Mouse (Mus musculus) embryonic facial prominence, embryonic 11.5 days (tissue): ENCODE measurements around the gene Rtn1. TPM values are rescaled to one million over a fixed set of nuclear protein-coding genes. Genes with fewer than 3 reads are reported as not detected.

Source experiments
- ATAC-seq: fragments of 200-750 bp; cut with Nextera tagmentation; replicated peaks from 2 replicates; pipeline ENCODE4 v1.8.0; 2017; ENCODE audit warnings: low read depth; ENCODE audit not compliant: insufficient number of reproducible peaks, low FRiP score, low TSS enrichment
- DNase-seq: peaks from one replicate; pipeline ENCODE4 v3.0.0-alpha.2; 2015; ENCODE audit warnings: low spot score
- H3K27ac ChIP-seq: fragments of 300-500 bp; sonication (generic); replicated peaks from 2 replicates; pipeline ENCODE4 v1.5.1; 2014; ENCODE audit warnings: mild to moderate bottlenecking, low read depth, low read length, control low read depth
- H3K27me3 ChIP-seq: fragments of 300-500 bp; sonication (generic); 2 replicates; pipeline ENCODE4 v1.6.1; 2014; ENCODE audit warnings: mild to moderate bottlenecking, low read length, moderate library complexity, mixed read lengths; ENCODE audit not compliant: control insufficient read depth, insufficient read depth
- H3K36me3 ChIP-seq: fragments of 300-500 bp; sonication (generic); replicated peaks from 2 replicates; pipeline ENCODE4 v1.6.1; 2014; ENCODE audit warnings: low read depth, mild to moderate bottlenecking, low read length, moderate library complexity, mixed read lengths; ENCODE audit not compliant: control insufficient read depth, insufficient read depth
- H3K4me1 ChIP-seq: fragments of 300-500 bp; sonication (generic); 2 replicates; pipeline ENCODE4 v1.6.1; 2014; ENCODE audit warnings: low read length, mixed read lengths; ENCODE audit not compliant: control insufficient read depth, insufficient read depth
- H3K4me2 ChIP-seq: fragments of 300-500 bp; sonication (generic); 2 replicates; pipeline ENCODE4 v1.6.1; 2014; ENCODE audit warnings: low read depth, mild to moderate bottlenecking, control low read depth, low read length, moderate library complexity
- H3K4me3 ChIP-seq: fragments of 300-500 bp; sonication (generic); 2 replicates; pipeline ENCODE4 v1.5.1; 2014; ENCODE audit warnings: low read depth, low read length, control low read depth
- H3K9ac ChIP-seq: fragments of 300-500 bp; sonication (generic); replicated peaks from 2 replicates; pipeline ENCODE4 v1.6.1; 2014; ENCODE audit warnings: mild to moderate bottlenecking, control low read depth, low read length
- H3K9me3 ChIP-seq: fragments of 300-500 bp; sonication (generic); replicated peaks from 2 replicates; pipeline ENCODE4 v1.6.1; 2016; ENCODE audit warnings: mild to moderate bottlenecking, low read length, inconsistent platforms, mixed read lengths; ENCODE audit not compliant: control insufficient read depth
- WGBS: fragments of 180-500 bp; shearing (Covaris S2); extraction: QIAGEN DNeasy Blood & Tissue Kit; methylation state at CpG from one replicate; pipeline ENCODE4 v1.1.7; 2014; 5-methylcytosine and 5-hydroxymethylcytosine counted together
- polyA plus RNA-seq: library from polyadenylated mRNA; unstranded; fragments of >200 nt; fragmentation: Nextera tagmentation; extraction: Ambion mirVana; gene quantifications from 2 replicates; pipeline ENCODE4 v1.2.1, GENCODE M21; 2014

Gene Rtn1
- polyA plus RNA-seq: 79.0 and 110 TPM in 2 replicates

- peak within 1 kb of the TSS; percentile 99 for H3K4me2 ChIP-seq
- peak within 1 kb of the TSS; percentile 69 for H3K9ac ChIP-seq
- no peaks in the 10 kb centered on the region for H3K9me3 ChIP-seq
- H3K4me3 ChIP-seq: peak within 1 kb of the TSS; percentile 69
- no peak within 1 kb of the TSS for H3K27ac ChIP-seq
- H3K36me3 ChIP-seq: no peaks in the 10 kb centered on the region
- 27% methylated on average over 6 of the region's 6 CpGs for WGBS
- 0 out of 2 replicates have a peak, but pooled peaks have one; percentile 39 for ATAC-seq
- DNase-seq: no peak
- H3K27me3 ChIP-seq: peaks cover 16% of the 10 kb centered on the region
- H3K4me1 ChIP-seq: peaks cover 2% of the 10 kb centered on the region
These were observed at the start of gene Rtn1 for GRCm38 (mm10) chr12:72408954-72409353. TSS of gene Rtn1 (minus strand) at chr12:72409054.

GRCm38 (mm10) chr12:72453941-72454340 is 45.1 kb upstream of the Rtn1 start:
- no peaks in the 10 kb centered on the region for H3K4me1 ChIP-seq
- H3K36me3 ChIP-seq: no peaks in the 10 kb centered on the region
- no peaks in the 10 kb centered on the region for H3K9me3 ChIP-seq
- 81% methylated on average over 17 of the region's 17 CpGs for WGBS
- DNase-seq (no peak), ATAC-seq (no peak)
- H3K4me2 ChIP-seq: no peak overlapping the region
- no peak overlapping the region for H3K9ac ChIP-seq
- no peaks in the 10 kb centered on the region for H3K27me3 ChIP-seq
- H3K27ac ChIP-seq: no peak overlapping the region
- no peak overlapping the region for H3K4me3 ChIP-seq

GRCm38 (mm10) chr12:72441839-72442576 is 33.2 kb upstream of the Rtn1 start, which contains the start of gene Lrrc9:
TSS of gene Lrrc9 (plus strand) at chr12:72441866.
- DNase-seq (peak; percentile 90), ATAC-seq (peak; percentile 91)
- Histone ChIP-seq H3K9me3 (no peaks in the 10 kb centered on the region), H3K4me1 (no peaks in the 10 kb centered on the region), H3K36me3 (no peaks in the 10 kb centered on the region), H3K4me3 (peak within 1 kb of the TSS; percentile 39), H3K4me2 (peak within 1 kb of the TSS; percentile 70), H3K9ac (peak within 1 kb of the TSS; percentile 61), H3K27me3 (no peaks in the 10 kb centered on the region), H3K27ac (no peak within 1 kb of the TSS)
- under 1% methylated on average over 31 of the region's 31 CpGs for WGBS

- Histone ChIP-seq H3K4me2 (no peak overlapping the region), H3K4me1 (no peaks in the 10 kb centered on the region), H3K27me3 (no peaks in the 10 kb centered on the region), H3K36me3 (no peaks in the 10 kb centered on the region), H3K9me3 (no peaks in the 10 kb centered on the region), H3K9ac (no peak overlapping the region), H3K4me3 (no peak overlapping the region), H3K27ac (no peak overlapping the region)
- 80% methylated on average over 6 of the region's 6 CpGs for WGBS
- no peak for DNase-seq
- ATAC-seq: no peak
These were observed 30.2 kb upstream of the Rtn1 start for GRCm38 (mm10) chr12:72438961-72439480.

- 75% methylated on average over 10 of the region's 10 CpGs for WGBS
- no peaks in the 10 kb centered on the region for H3K4me1 ChIP-seq
- DNase-seq (no peak), ATAC-seq (no peak)
- no peak overlapping the region for H3K4me3 ChIP-seq
- no peak overlapping the region for H3K9ac ChIP-seq
- no peak overlapping the region for H3K4me2 ChIP-seq
- H3K36me3 ChIP-seq: no peaks in the 10 kb centered on the region
- H3K27me3 ChIP-seq: no peaks in the 10 kb centered on the region
- H3K27ac ChIP-seq: no peak overlapping the region
- H3K9me3 ChIP-seq: no peaks in the 10 kb centered on the region
These were observed 29.0 kb upstream of the Rtn1 start for GRCm38 (mm10) chr12:72437676-72438341.

GRCm38 (mm10) chr12:72433241-72433865 is 24.5 kb upstream of the Rtn1 start:
- DNase-seq (no peak), ATAC-seq (no peak)
- no peak overlapping the region for H3K4me2 ChIP-seq
- H3K27ac ChIP-seq: no peak overlapping the region
- 81% methylated on average over 9 of the region's 9 CpGs for WGBS
- H3K27me3 ChIP-seq: no peaks in the 10 kb centered on the region
- H3K36me3 ChIP-seq: no peaks in the 10 kb centered on the region
- H3K4me3 ChIP-seq: no peak overlapping the region
- no peaks in the 10 kb centered on the region for H3K9me3 ChIP-seq
- H3K9ac ChIP-seq: no peak overlapping the region
- H3K4me1 ChIP-seq: no peaks in the 10 kb centered on the region

- H3K4me1 ChIP-seq: no peaks in the 10 kb centered on the region
- WGBS: 85% methylated on average over 4 of the region's 4 CpGs
- H3K27me3 ChIP-seq: no peaks in the 10 kb centered on the region
- no peak overlapping the region for H3K4me2 ChIP-seq
- H3K9me3 ChIP-seq: no peaks in the 10 kb centered on the region
- H3K9ac ChIP-seq: no peak overlapping the region
- no peak overlapping the region for H3K4me3 ChIP-seq
- H3K36me3 ChIP-seq: no peaks in the 10 kb centered on the region
- no peak overlapping the region for H3K27ac ChIP-seq
- ATAC-seq: no peak
- no peak for DNase-seq
These were observed 23.4 kb upstream of the Rtn1 start for GRCm38 (mm10) chr12:72432209-72432608.
